Mouse (Mus musculus) heart, postnatal 0 days (tissue): ENCODE results near the gene Lta. TPM values are rescaled to one million over a fixed set of nuclear protein-coding genes. Genes with fewer than 3 reads are reported as not detected.

Source experiments
- ATAC-seq: fragments of 200-750 bp; cut with Nextera tagmentation; 2 replicates; pipeline ENCODE4 v1.8.0; 2017; ENCODE audit warnings: low read depth, moderate number of reproducible peaks, moderate library complexity; ENCODE audit not compliant: insufficient read depth
- DNase-seq: peaks from one replicate; pipeline ENCODE4 v3.0.0-alpha.2; 2016; ENCODE audit warnings: low spot score
- H3K27ac ChIP-seq: fragments of 300-500 bp; sonication (generic); 2 replicates; pipeline ENCODE4 v1.5.1; 2014; ENCODE audit warnings: low read depth, mild to moderate bottlenecking
- H3K27me3 ChIP-seq: fragments of 300-500 bp; sonication (generic); 2 replicates; pipeline ENCODE4 v1.6.1; 2014; ENCODE audit warnings: low read length, mixed read lengths; ENCODE audit not compliant: control insufficient read depth, insufficient read depth
- H3K36me3 ChIP-seq: fragments of 300-500 bp; sonication (generic); replicated peaks from 2 replicates; pipeline ENCODE4 v1.6.1; 2014; ENCODE audit warnings: low read length, mixed read lengths; ENCODE audit not compliant: control insufficient read depth, insufficient read depth
- H3K4me1 ChIP-seq: fragments of 300-500 bp; sonication (generic); 2 replicates; pipeline ENCODE4 v1.6.1; 2014; ENCODE audit warnings: antibody characterized with exemption; ENCODE audit not compliant: control insufficient read depth, insufficient read depth
- H3K4me2 ChIP-seq: fragments of 300-500 bp; sonication (generic); 2 replicates; pipeline ENCODE4 v1.6.1; 2014; ENCODE audit warnings: low read depth, mild to moderate bottlenecking, low read length, moderate library complexity
- H3K4me3 ChIP-seq: fragments of 300-500 bp; sonication (generic); 2 replicates; pipeline ENCODE4 v1.5.1; 2014; ENCODE audit warnings: low read depth, low read length
- H3K9ac ChIP-seq: fragments of 300-500 bp; sonication (generic); replicated peaks from 2 replicates; pipeline ENCODE4 v1.6.1; 2014; ENCODE audit warnings: low read depth, low read length, mixed read lengths
- H3K9me3 ChIP-seq: fragments of 300-500 bp; sonication (generic); replicated peaks from 2 replicates; pipeline ENCODE4 v1.6.1; 2016; ENCODE audit warnings: low read length; ENCODE audit not compliant: control insufficient read depth
- CTCF ChIP-seq: IDR thresholded peaks from 2 replicates; pipeline ENCODE4 v1.5.1; 2016; ENCODE audit warnings: antibody characterized with exemption, control low read depth, low read depth
- EP300 ChIP-seq: IDR thresholded peaks from 2 replicates; pipeline ENCODE4 v1.6.1; 2016; ENCODE audit warnings: antibody characterized with exemption, low read depth
- WGBS: fragments of 180-500 bp; shearing (Covaris S2); extraction: QIAGEN DNeasy Blood & Tissue Kit; methylation state at CpG from one replicate; pipeline ENCODE4 v1.1.7; 2014; 5-methylcytosine and 5-hydroxymethylcytosine counted together
- polyA plus RNA-seq: library from polyadenylated mRNA; unstranded; fragments of >200 nt; fragmentation: Nextera tagmentation; extraction: Ambion mirVana; gene quantifications from 2 replicates; pipeline ENCODE4 v1.2.1, GENCODE M21; 2015
- total RNA-seq: library from RNA; depleted of rRNA; stranded (reverse); fragments of >200 nt; gene quantifications from 2 replicates; pipeline ENCODE4 v1.2.3, GENCODE M21; 2014; ENCODE audit warnings: low replicate concordance

Lta gene
- total and polyA plus RNA-seq, 2 experiments from 2014 or later, result not detected

- Histone ChIP-seq H3K27me3 (no peaks in the 10 kb centered on the region), H3K4me3 (no peak overlapping the region), H3K27ac (peak overlapping the region; percentile 63), H3K9ac (no peak overlapping the region), H3K4me1 (peaks cover 9% of the 10 kb centered on the region; the same call in 1 of the 2 replicates), H3K36me3 (peaks cover 25% of the 10 kb centered on the region; the same call in 1 of the 2 replicates), H3K9me3 (no peaks in the 10 kb centered on the region), H3K4me2 (no peak overlapping the region)
- DNase-seq (no peak), ATAC-seq (no peak)
- 63% methylated on average over 6 of the region's 6 CpGs for WGBS
- no peak for TF ChIP-seq EP300
- TF ChIP-seq CTCF, result no peak
Measured at GRCm38 (mm10) chr17:35222299-35222698, 17.1 kb upstream of the Lta start.

DNA sequence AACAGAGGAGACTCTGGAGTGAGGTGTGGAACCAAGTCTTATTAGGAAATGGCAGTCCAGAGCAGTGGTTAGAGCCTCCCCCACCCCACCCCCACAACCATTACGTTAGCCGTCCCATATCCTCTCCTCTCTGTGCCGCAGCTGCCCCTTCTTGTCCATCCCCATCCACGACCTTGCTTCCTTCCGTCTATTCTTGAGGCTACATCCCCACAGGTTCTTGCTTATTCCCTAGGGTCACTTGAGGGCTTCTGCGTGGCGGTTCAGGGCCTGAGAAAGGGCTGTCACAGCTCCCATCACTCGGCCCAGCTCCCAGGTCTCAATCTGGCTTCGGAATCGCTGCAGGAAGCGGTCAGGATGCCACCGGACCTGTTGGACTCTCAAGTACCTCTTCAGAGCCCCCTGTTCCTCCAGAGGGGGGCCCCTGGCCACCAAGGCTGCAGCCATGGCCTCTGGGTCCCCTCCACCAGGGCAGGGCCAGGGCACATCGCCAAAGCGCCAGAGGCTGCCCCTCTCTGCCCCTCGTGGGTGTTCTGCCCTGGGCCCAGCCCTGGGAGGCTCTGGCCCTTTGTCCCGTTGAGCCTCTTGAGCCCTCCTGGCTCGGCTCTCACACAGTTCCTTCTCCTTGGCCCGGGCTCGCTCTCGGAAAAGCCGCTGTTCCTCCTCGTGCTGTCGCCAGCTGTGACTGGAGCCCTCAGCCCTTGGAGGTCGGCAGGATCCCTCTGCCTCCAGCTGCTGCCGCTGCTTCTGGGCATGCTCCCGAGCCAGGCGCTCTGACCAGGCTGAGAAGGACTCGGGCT is 15.2 kb upstream of the Lta start, which contains the start of gene Gm16181:
Gene Gm16181, plus strand, starts transcription at position 679 of the 797 bp plus-strand sequence.
- H3K9me3 ChIP-seq, result no peaks in the 10 kb centered on the region
- H3K27ac ChIP-seq, result peak within 1 kb of the TSS; percentile 84
- 0 out of 2 replicates have a peak within 1 kb of the TSS, but pooled peaks have one; percentile 8 for H3K9ac ChIP-seq
- H3K4me2 ChIP-seq, result 0 out of 2 replicates have a peak within 1 kb of the TSS, but pooled peaks have one; percentile 13
- H3K4me1 ChIP-seq, result peaks cover 9% of the 10 kb centered on the region; the same call in 1 of the 2 replicates
- 55% methylated on average over 27 of the region's 28 CpGs for WGBS
- DNase-seq (no peak), ATAC-seq (no peak; the same call in 1 of the 2 replicates)
- H3K36me3 ChIP-seq, result 0 out of 2 replicates have a peak, but pooled peaks cover 15% of the 10 kb centered on the region
- TF ChIP-seq EP300 (no peak), CTCF (no peak)
- no peaks in the 10 kb centered on the region for H3K27me3 ChIP-seq
- no peak within 1 kb of the TSS for H3K4me3 ChIP-seq

DNA sequence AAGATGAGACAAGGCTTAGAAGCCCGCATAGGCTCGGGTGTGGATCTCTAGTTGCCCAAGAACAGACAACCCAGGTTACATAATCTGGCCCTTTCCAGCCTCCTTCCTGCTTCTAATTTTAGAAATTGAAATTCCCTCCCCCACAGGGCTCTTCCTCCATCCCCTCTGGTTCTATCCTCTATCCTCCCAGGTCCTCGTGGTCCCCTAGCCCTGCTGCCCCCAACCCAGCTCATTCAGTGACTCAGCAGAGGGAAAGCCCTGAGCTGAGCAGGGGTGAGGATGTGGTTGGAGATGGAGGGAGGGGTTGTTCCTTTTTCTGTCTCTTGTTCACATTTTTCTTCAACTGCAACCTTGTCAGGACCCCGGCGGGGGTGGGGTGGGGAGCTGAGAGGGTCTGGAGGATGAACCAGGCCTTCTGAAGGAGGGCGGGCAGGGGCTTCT is 14.5 kb upstream of the Lta start:
- H3K9ac ChIP-seq, result no peak overlapping the region
- WGBS, result 54% methylated on average over 6 of the region's 6 CpGs
- H3K27ac ChIP-seq, result peak overlapping the region; percentile 84
- no peaks in the 10 kb centered on the region for H3K9me3 ChIP-seq
- no peaks in the 10 kb centered on the region for H3K27me3 ChIP-seq
- 0 out of 2 replicates have a peak, but pooled peaks cover 9% of the 10 kb centered on the region for H3K36me3 ChIP-seq
- H3K4me3 ChIP-seq, result no peak overlapping the region
- peaks cover 9% of the 10 kb centered on the region; the same call in 1 of the 2 replicates for H3K4me1 ChIP-seq
- ATAC-seq (no peak), DNase-seq (no peak)
- H3K4me2 ChIP-seq, result no peak overlapping the region
- TF ChIP-seq EP300 (no peak), CTCF (no peak)

GRCm38 (mm10) chr17:35218516-35219193 is 13.5 kb upstream of the Lta start:
- no peak overlapping the region for H3K9ac ChIP-seq
- 61% methylated on average over 18 of the region's 18 CpGs for WGBS
- H3K27ac ChIP-seq, result peak overlapping the region; percentile 84
- DNase-seq (no peak), ATAC-seq (peak; percentile 57)
- no peak for TF ChIP-seq CTCF
- peak; percentile 72; the same call in 1 of the 2 replicates for TF ChIP-seq EP300
- H3K4me2 ChIP-seq, result peak overlapping the region; percentile 12; the same call in 1 of the 2 replicates
- H3K36me3 ChIP-seq, result 0 out of 2 replicates have a peak, but pooled peaks cover 9% of the 10 kb centered on the region
- H3K9me3 ChIP-seq, result no peaks in the 10 kb centered on the region
- no peaks in the 10 kb centered on the region for H3K27me3 ChIP-seq
- peaks cover 9% of the 10 kb centered on the region; the same call in 1 of the 2 replicates for H3K4me1 ChIP-seq
- H3K4me3 ChIP-seq, result no peak overlapping the region

DNA sequence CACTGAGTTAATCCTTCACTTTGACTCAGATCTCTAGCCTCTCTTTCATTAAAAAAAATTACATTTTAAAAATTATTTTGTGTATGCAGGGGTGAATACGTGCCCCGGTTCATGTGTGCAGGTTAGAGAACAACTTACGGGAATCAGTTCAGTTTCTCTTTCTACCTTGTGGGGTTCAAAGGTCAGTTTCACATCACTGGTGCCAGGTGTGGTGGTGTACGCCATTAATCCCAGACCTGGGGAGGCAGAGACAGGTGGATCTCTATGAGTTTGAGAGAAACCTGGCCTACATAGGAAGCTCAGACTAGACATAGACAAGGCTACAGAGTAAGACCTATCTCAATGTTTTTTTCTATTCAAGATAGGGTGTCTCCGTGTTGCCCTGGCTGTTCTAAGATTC is 7.9 kb upstream of the Lta start:
- H3K9me3 ChIP-seq, result no peaks in the 10 kb centered on the region
- no peak for DNase-seq
- 86% methylated on average over 5 of the region's 5 CpGs for WGBS
- H3K27ac ChIP-seq, result no peak overlapping the region
- no peaks in the 10 kb centered on the region for H3K4me1 ChIP-seq
- H3K4me3 ChIP-seq, result no peak overlapping the region
- TF ChIP-seq CTCF, result no peak
- no peak for TF ChIP-seq EP300
- H3K9ac ChIP-seq, result no peak overlapping the region
- ATAC-seq, result no peak
- no peak overlapping the region for H3K4me2 ChIP-seq
- no peaks in the 10 kb centered on the region for H3K36me3 ChIP-seq
- no peaks in the 10 kb centered on the region for H3K27me3 ChIP-seq
